Mouse (Mus musculus): Measurements from ENCODE around the gene Fbxo39. TPM values are rescaled to one million over a fixed set of nuclear protein-coding genes. Genes with fewer than 3 reads are reported as not detected.
A peak's percentile ranks its signal among the peaks of the same experiment; 100 is the strongest.
"Not testable (repeated sequence)": the region's sequence is repeated elsewhere in the genome, so short reads cannot be mapped to it uniquely, and the experiment has no call there.

Gene Fbxo39
- polyA plus RNA-seq, 1 experiment from 2014 or later: not detected

- peak; percentile 64 for ATAC-seq (ENCODE audit: low read depth)
Observed at GRCm38 (mm10) chr11:72336726-72337125, 22.5 kb downstream of the Fbxo39 start.

DNA sequence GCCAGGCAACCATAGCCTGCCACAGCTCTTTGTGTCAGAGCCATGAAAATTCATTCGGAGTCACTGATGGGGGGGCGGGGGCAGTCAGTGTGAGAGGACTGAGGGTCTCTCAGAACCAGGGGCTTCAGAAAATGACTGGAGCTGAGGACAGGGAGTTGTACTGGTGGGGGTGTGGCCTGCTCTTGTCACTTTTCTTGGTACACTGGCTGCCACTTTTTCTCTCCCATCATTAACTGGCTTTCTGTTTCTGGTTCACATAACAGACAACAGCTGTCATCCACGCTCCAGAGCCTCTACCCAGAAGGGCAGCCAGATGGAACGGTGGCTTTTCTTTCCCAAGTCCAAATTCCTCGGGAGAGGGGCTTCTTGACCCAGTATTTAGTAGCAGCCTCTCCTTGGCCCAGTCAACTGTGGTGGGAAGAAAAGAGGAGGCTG, 24.2 kb downstream of the Fbxo39 start:
- no peak overlapping the region for H3K27ac ChIP-seq (ENCODE audit: low read length)
- WGBS: 41% methylated on average over 5 of the region's 5 CpGs
- ATAC-seq (ENCODE audit: low read depth): peak; percentile 51

More at GRCm38 (mm10) chr11:72336726-72337125, 22.5 kb downstream of the Fbxo39 start:
- H3K36me3 ChIP-seq (ENCODE audit: control insufficient read depth, insufficient read depth, low read length): no peaks in the 10 kb centered on the region
- no peak overlapping the region for H3K9ac ChIP-seq (ENCODE audit: low read length)
- H3K27me3 ChIP-seq (ENCODE audit: control insufficient read depth, insufficient read depth, low read depth, low read length): no peaks in the 10 kb centered on the region
- no peak overlapping the region for H3K4me2 ChIP-seq (ENCODE audit: low read depth, low read length)
- no peaks in the 10 kb centered on the region for H3K9me3 ChIP-seq (ENCODE audit: control insufficient read depth, low read length)
- no peak overlapping the region for H3K4me3 ChIP-seq (ENCODE audit: low read length)
- 65% methylated on average over 8 of the region's 8 CpGs for WGBS
- peaks cover 7% of the 10 kb centered on the region for H3K4me1 ChIP-seq (replicated peaks; ENCODE audit: control insufficient read depth, insufficient read depth, low read length)
- no peak overlapping the region for H3K27ac ChIP-seq (ENCODE audit: low read length)

DNA sequence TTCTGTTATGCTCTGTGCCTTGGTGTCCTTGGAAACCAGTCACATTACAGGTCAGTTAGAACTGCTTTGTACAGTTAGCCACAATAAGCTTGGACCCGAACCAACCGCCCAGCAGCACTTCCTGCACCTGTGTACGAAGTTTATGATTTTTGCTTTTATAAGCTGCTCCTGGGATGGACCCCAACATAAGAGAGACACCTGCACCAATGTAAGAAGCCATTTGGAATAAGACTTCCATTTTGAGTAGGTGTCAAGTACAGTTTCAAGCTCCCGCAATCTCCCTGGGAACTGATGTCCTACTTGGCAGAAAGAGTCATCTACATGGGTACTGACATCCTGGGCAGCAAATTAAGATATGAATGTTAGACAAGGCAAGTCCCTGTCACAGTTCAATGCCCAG, 25.5 kb downstream of the Fbxo39 start:
- 80% methylated on average over 4 of the region's 4 CpGs for WGBS
- Histone ChIP-seq H3K4me2 (ENCODE audit: low read depth, low read length) (no peak overlapping the region), H3K4me1 (replicated peaks; ENCODE audit: control insufficient read depth, insufficient read depth, low read length) (peaks cover 7% of the 10 kb centered on the region), H3K36me3 (ENCODE audit: control insufficient read depth, insufficient read depth, low read length) (no peaks in the 10 kb centered on the region), H3K9me3 (ENCODE audit: control insufficient read depth, low read length) (no peaks in the 10 kb centered on the region), H3K4me3 (ENCODE audit: low read length) (no peak overlapping the region), H3K9ac (ENCODE audit: low read length) (no peak overlapping the region), H3K27me3 (ENCODE audit: control insufficient read depth, insufficient read depth, low read depth, low read length) (no peaks in the 10 kb centered on the region), H3K27ac (ENCODE audit: low read length) (no peak overlapping the region)
- no peak for ATAC-seq (ENCODE audit: low read depth)

More for the DNA sequence above, 24.2 kb downstream of the Fbxo39 start:
- Histone ChIP-seq H3K4me2 (ENCODE audit: low read depth, low read length) (no peak overlapping the region), H3K36me3 (ENCODE audit: control insufficient read depth, insufficient read depth, low read length) (no peaks in the 10 kb centered on the region), H3K4me1 (replicated peaks; ENCODE audit: control insufficient read depth, insufficient read depth, low read length) (peaks cover 7% of the 10 kb centered on the region), H3K9me3 (ENCODE audit: control insufficient read depth, low read length) (no peaks in the 10 kb centered on the region), H3K4me3 (ENCODE audit: low read length) (no peak overlapping the region), H3K9ac (ENCODE audit: low read length) (no peak overlapping the region), H3K27me3 (ENCODE audit: control insufficient read depth, insufficient read depth, low read depth, low read length) (no peaks in the 10 kb centered on the region)

- H3K9ac ChIP-seq (ENCODE audit: low read length): no peak overlapping the region; the same call in 1 of the 2 replicates
- no peak overlapping the region for H3K27ac ChIP-seq (ENCODE audit: low read length)
- WGBS: 12% methylated on average over 7 of the region's 7 CpGs
- H3K36me3 ChIP-seq (ENCODE audit: control insufficient read depth, insufficient read depth, low read length): no peaks in the 10 kb centered on the region
- no peaks in the 10 kb centered on the region for H3K27me3 ChIP-seq (ENCODE audit: control insufficient read depth, insufficient read depth, low read depth, low read length)
- H3K4me3 ChIP-seq (ENCODE audit: low read length): no peak overlapping the region
- peak; percentile 71 for ATAC-seq (ENCODE audit: low read depth)
- no peak overlapping the region for H3K4me2 ChIP-seq (ENCODE audit: low read depth, low read length)
- H3K9me3 ChIP-seq (ENCODE audit: control insufficient read depth, low read length): no peaks in the 10 kb centered on the region
- peaks cover 3% of the 10 kb centered on the region for H3K4me1 ChIP-seq (replicated peaks; ENCODE audit: control insufficient read depth, insufficient read depth, low read length)
Observed at GRCm38 (mm10) chr11:72342549-72343237, 28.4 kb downstream of the Fbxo39 start.

- not testable (repeated sequence) for H3K4me1 ChIP-seq (replicated peaks; ENCODE audit: control insufficient read depth, insufficient read depth, low read length); ATAC-seq (ENCODE audit: low read depth); H3K27ac ChIP-seq (ENCODE audit: low read length); H3K9ac ChIP-seq (ENCODE audit: low read length); H3K4me2 ChIP-seq (ENCODE audit: low read depth, low read length); H3K4me3 ChIP-seq (ENCODE audit: low read length); H3K9me3 ChIP-seq (ENCODE audit: control insufficient read depth, low read length); H3K27me3 ChIP-seq (ENCODE audit: control insufficient read depth, insufficient read depth, low read depth, low read length); H3K36me3 ChIP-seq (ENCODE audit: control insufficient read depth, insufficient read depth, low read length)
- whole genome bisulfite sequencing: 83% methylated on average over 5 of the region's 5 CpGs
Observed at GRCm38 (mm10) chr11:72343238-72343625, 29.0 kb downstream of the Fbxo39 start.

DNA sequence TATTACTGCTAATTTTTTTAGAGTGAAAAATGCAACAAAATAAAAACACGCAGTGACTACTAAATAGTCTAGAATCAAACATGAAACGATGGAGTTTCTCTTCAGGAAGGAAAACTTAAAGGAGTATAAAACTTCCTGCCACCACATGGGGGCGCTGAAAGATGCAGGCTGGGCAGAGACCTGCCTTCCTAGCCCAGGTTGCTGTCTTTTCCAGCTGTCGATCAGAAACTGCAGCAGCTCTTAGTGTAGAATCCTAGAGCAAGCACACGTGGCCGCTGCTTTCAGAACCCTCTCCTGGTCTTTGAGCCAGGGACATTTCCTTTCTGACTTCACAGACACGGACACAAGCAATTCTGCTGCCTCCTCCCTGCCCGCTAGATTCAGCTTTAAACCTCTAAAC, 29.7 kb downstream of the Fbxo39 start:
- 21% methylated on average over 8 of the region's 8 CpGs for WGBS
- Histone ChIP-seq H3K4me1 (replicated peaks; ENCODE audit: control insufficient read depth, insufficient read depth, low read length) (peaks cover 4% of the 10 kb centered on the region), H3K9me3 (ENCODE audit: control insufficient read depth, low read length) (no peaks in the 10 kb centered on the region), H3K27me3 (ENCODE audit: control insufficient read depth, insufficient read depth, low read depth, low read length) (no peaks in the 10 kb centered on the region), H3K36me3 (ENCODE audit: control insufficient read depth, insufficient read depth, low read length) (no peaks in the 10 kb centered on the region), H3K4me2 (ENCODE audit: low read depth, low read length) (no peak overlapping the region), H3K9ac (ENCODE audit: low read length) (no peak overlapping the region), H3K4me3 (ENCODE audit: low read length) (no peak overlapping the region), H3K27ac (ENCODE audit: low read length) (no peak overlapping the region)
- no peak; the same call in 1 of the 2 replicates for ATAC-seq (ENCODE audit: low read depth)

DNA sequence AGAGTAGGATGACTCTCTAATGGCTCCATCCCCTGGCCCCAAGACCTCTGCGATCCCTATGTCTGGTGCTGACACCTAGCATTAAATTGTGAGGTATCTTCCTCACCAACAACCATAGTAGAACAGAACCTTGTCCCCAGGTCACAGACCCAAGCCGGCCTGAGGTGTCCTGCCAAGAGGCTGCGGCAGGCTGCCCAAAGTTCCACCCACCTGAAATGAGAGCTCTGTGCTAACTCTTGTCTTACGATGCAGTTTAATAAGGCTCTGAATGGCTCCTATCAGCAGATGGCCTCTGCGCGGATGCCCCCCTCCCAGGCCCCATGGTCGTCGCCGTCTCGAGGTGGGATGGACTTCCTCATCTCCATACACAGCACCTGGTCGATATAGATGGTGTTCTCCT, 30.2 kb downstream of the Fbxo39 start:
- no peak overlapping the region for H3K27ac ChIP-seq (ENCODE audit: low read length)
- H3K9me3 ChIP-seq (ENCODE audit: control insufficient read depth, low read length): no peaks in the 10 kb centered on the region
- 87% methylated on average over 11 of the region's 11 CpGs for WGBS
- H3K27me3 ChIP-seq (ENCODE audit: control insufficient read depth, insufficient read depth, low read depth, low read length): no peaks in the 10 kb centered on the region
- no peaks in the 10 kb centered on the region for H3K36me3 ChIP-seq (ENCODE audit: control insufficient read depth, insufficient read depth, low read length)
- H3K4me1 ChIP-seq (replicated peaks; ENCODE audit: control insufficient read depth, insufficient read depth, low read length): peaks cover 9% of the 10 kb centered on the region
- no peak overlapping the region for H3K4me2 ChIP-seq (ENCODE audit: low read depth, low read length)
- H3K9ac ChIP-seq (ENCODE audit: low read length): no peak overlapping the region
- ATAC-seq (ENCODE audit: low read depth): no peak
- H3K4me3 ChIP-seq (ENCODE audit: low read length): no peak overlapping the region

- H3K9me3 ChIP-seq (ENCODE audit: control insufficient read depth, low read length): no peaks in the 10 kb centered on the region
- 28% methylated on average over 10 of the region's 10 CpGs for WGBS
- ATAC-seq (ENCODE audit: low read depth): peak; percentile 60
- H3K27ac ChIP-seq (ENCODE audit: low read length): peak overlapping the region; percentile 70
- H3K4me1 ChIP-seq (replicated peaks; ENCODE audit: control insufficient read depth, insufficient read depth, low read length): peaks cover 11% of the 10 kb centered on the region
- H3K4me3 ChIP-seq (ENCODE audit: low read length): no peak overlapping the region
- no peaks in the 10 kb centered on the region for H3K27me3 ChIP-seq (ENCODE audit: control insufficient read depth, insufficient read depth, low read depth, low read length)
- H3K36me3 ChIP-seq (ENCODE audit: control insufficient read depth, insufficient read depth, low read length): no peaks in the 10 kb centered on the region
- H3K9ac ChIP-seq (ENCODE audit: low read length): no peak overlapping the region
- no peak overlapping the region for H3K4me2 ChIP-seq (ENCODE audit: low read depth, low read length)
Observed at GRCm38 (mm10) chr11:72348563-72348962, 34.3 kb downstream of the Fbxo39 start.

GRCm38 (mm10) chr11:72349016-72349415, 34.8 kb downstream of the Fbxo39 start:
- Histone ChIP-seq H3K4me2 (ENCODE audit: low read depth, low read length) (no peak overlapping the region), H3K9me3 (ENCODE audit: control insufficient read depth, low read length) (no peaks in the 10 kb centered on the region), H3K36me3 (ENCODE audit: control insufficient read depth, insufficient read depth, low read length) (no peaks in the 10 kb centered on the region), H3K9ac (ENCODE audit: low read length) (no peak overlapping the region), H3K4me1 (replicated peaks; ENCODE audit: control insufficient read depth, insufficient read depth, low read length) (peaks cover 11% of the 10 kb centered on the region), H3K4me3 (ENCODE audit: low read length) (no peak overlapping the region), H3K27me3 (ENCODE audit: control insufficient read depth, insufficient read depth, low read depth, low read length) (no peaks in the 10 kb centered on the region), H3K27ac (ENCODE audit: low read length) (peak overlapping the region; percentile 70)
- WGBS: 33% methylated on average over 8 of the region's 8 CpGs
- ATAC-seq (ENCODE audit: low read depth): no peak; the same call in 1 of the 2 replicates

All from lung, embryonic 16.5 days (tissue).